In genomic region chrX:145501666-145502355, GRCm38 (mm10) we compare ENCODE assay signal across 22 mouse cellular contexts. TPM values are rescaled to one million over a fixed set of nuclear protein-coding genes. Genes with fewer than 3 reads are reported as not detected.
DNase-seq lines count a peak whose midpoint lies in the region; ATAC-seq lines count a peak whose summit lies in the region.
"Had no signal": no experiment of that assay in that cellular context is flagged by ENCODE, and none has a peak within 500 bp of the region (broad histone marks: within the 10 kb centered on the region; RNA-seq: fewer than 3 reads in every experiment).

No protein-coding gene starts in this region.

- 0 out of 2 replicates have a peak overlapping the region, but pooled peaks have one; percentile 1 for H3K4me2 ChIP-seq in hindbrain, embryonic 16.5 days (ENCODE audit: low read length)
- no peak overlapping the region for H3K4me2 ChIP-seq in hindbrain, embryonic 14.5 days (replicated peaks)
- H3K4me2 ChIP-seq in embryonic facial prominence, embryonic 12.5 days (replicated peaks), result peak overlapping the region; percentile 48
- H3K4me2 ChIP-seq in limb, embryonic 12.5 days, result peak overlapping the region; percentile 55
- H3K4me2 ChIP-seq: forebrain, embryonic 12.5 days; heart, embryonic 15.5 days; lung, embryonic 15.5 days had no signal

- H3K9ac ChIP-seq in hindbrain, embryonic 16.5 days (ENCODE audit: low read depth, low read length), result no peak overlapping the region
- H3K9ac ChIP-seq in hindbrain, embryonic 14.5 days, result no peak overlapping the region
- H3K9ac ChIP-seq in embryonic facial prominence, embryonic 12.5 days, result no peak overlapping the region
- no peak overlapping the region; the same call in 1 of the 2 replicates for H3K9ac ChIP-seq in limb, embryonic 12.5 days (replicated peaks)
- H3K9ac ChIP-seq: forebrain, embryonic 12.5 days; heart, embryonic 15.5 days; lung, embryonic 15.5 days had no signal

- no peak overlapping the region for H3K4me3 ChIP-seq in hindbrain, embryonic 16.5 days (ENCODE audit: low read length)
- no peak overlapping the region for H3K4me3 ChIP-seq in hindbrain, embryonic 14.5 days (replicated peaks; ENCODE audit: low read length)
- 0 out of 2 replicates have a peak overlapping the region, but pooled peaks have one; percentile 14 for H3K4me3 ChIP-seq in embryonic facial prominence, embryonic 12.5 days
- peak overlapping the region; percentile 59 for H3K4me3 ChIP-seq in limb, embryonic 12.5 days (replicated peaks)
- H3K4me3 ChIP-seq: forebrain, embryonic 12.5 days; heart, embryonic 15.5 days; layer of hippocampus, adult 2 months; lung, embryonic 15.5 days had no signal

- 46% methylated on average over 8 of the region's 8 CpGs for WGBS in hindbrain, embryonic 16.5 days
- 40% methylated on average over 8 of the region's 8 CpGs for WGBS in hindbrain, embryonic 14.5 days
- 43% methylated on average over 8 of the region's 8 CpGs for WGBS in embryonic facial prominence, embryonic 12.5 days
- whole genome bisulfite sequencing in limb, embryonic 12.5 days, result 38% methylated on average over 8 of the region's 8 CpGs

- no peak for DNase-seq in hindbrain, embryonic 14.5 days (ENCODE audit: low spot score)
- peak; percentile 14 for DNase-seq in kidney, postnatal 14 days
- no peak for DNase-seq in kidney, adult 18-20 months
- DNase-seq in embryo, embryonic 11 days, result no peak
- no peak for DNase-seq in layer of hippocampus, postnatal 14 days (ENCODE audit: low spot score in 2 of 2)
- DNase-seq: adrenal gland, postnatal 25 days; cerebellum, adult 11 months; cerebellum, postnatal 10 days; gastrocnemius, postnatal 14 days; heart, adult 18-20 months; heart, postnatal 4 days; lung, postnatal 4 days; retina, postnatal 1 day; right cerebral cortex, postnatal 4 days had no signal

- H3K36me3 ChIP-seq in hindbrain, embryonic 16.5 days (ENCODE audit: control insufficient read depth, insufficient read depth, low read length), result no peaks in the 10 kb centered on the region
- no peaks in the 10 kb centered on the region for H3K36me3 ChIP-seq in hindbrain, embryonic 14.5 days (replicated peaks; ENCODE audit: control insufficient read depth, insufficient read depth)
- H3K36me3 ChIP-seq in embryonic facial prominence, embryonic 12.5 days, result no peaks in the 10 kb centered on the region
- H3K36me3 ChIP-seq in limb, embryonic 12.5 days, result no peaks in the 10 kb centered on the region; the same call in 1 of the 2 replicates
- H3K36me3 ChIP-seq: forebrain, embryonic 12.5 days; heart, embryonic 15.5 days; lung, embryonic 15.5 days had no signal

- no peak overlapping the region for H3K27ac ChIP-seq in hindbrain, embryonic 16.5 days (ENCODE audit: low read depth, low read length)
- no peak overlapping the region for H3K27ac ChIP-seq in hindbrain, embryonic 14.5 days
- no peak overlapping the region for H3K27ac ChIP-seq in embryonic facial prominence, embryonic 12.5 days
- no peak overlapping the region for H3K27ac ChIP-seq in limb, embryonic 12.5 days
- H3K27ac ChIP-seq: forebrain, embryonic 12.5 days; heart, embryonic 15.5 days; layer of hippocampus, adult 2 months; lung, embryonic 15.5 days; stomach, postnatal 0 days had no signal

- H3K27me3 ChIP-seq in hindbrain, embryonic 16.5 days (replicated peaks; ENCODE audit: control insufficient read depth, insufficient read depth, low read length), result no peaks in the 10 kb centered on the region
- no peaks in the 10 kb centered on the region for H3K27me3 ChIP-seq in hindbrain, embryonic 14.5 days (ENCODE audit: control insufficient read depth, insufficient read depth, low read length)
- H3K27me3 ChIP-seq in embryonic facial prominence, embryonic 12.5 days, result no peaks in the 10 kb centered on the region
- peaks cover 8% of the 10 kb centered on the region for H3K27me3 ChIP-seq in limb, embryonic 12.5 days
- H3K27me3 ChIP-seq: forebrain, embryonic 12.5 days; heart, embryonic 15.5 days; lung, embryonic 15.5 days had no signal

- ATAC-seq in hindbrain, embryonic 16.5 days, result no peak
- no peak for ATAC-seq in hindbrain, embryonic 14.5 days (ENCODE audit: low FRiP score)
- ATAC-seq in embryonic facial prominence, embryonic 12.5 days (ENCODE audit: insufficient number of reproducible peaks, insufficient read depth, low FRiP score, low TSS enrichment), result no peak
- ATAC-seq in limb, embryonic 12.5 days (ENCODE audit: insufficient number of reproducible peaks, insufficient read depth, low FRiP score, low TSS enrichment, low read depth), result no peak

- no peaks in the 10 kb centered on the region for H3K4me1 ChIP-seq in hindbrain, embryonic 16.5 days (ENCODE audit: control insufficient read depth, insufficient read depth, low read depth, low read length)
- H3K4me1 ChIP-seq in hindbrain, embryonic 14.5 days (replicated peaks; ENCODE audit: control insufficient read depth, insufficient read depth, low read length), result peaks cover 9% of the 10 kb centered on the region
- peaks cover 14% of the 10 kb centered on the region; the same call in 1 of the 2 replicates for H3K4me1 ChIP-seq in embryonic facial prominence, embryonic 12.5 days
- H3K4me1 ChIP-seq in limb, embryonic 12.5 days (replicated peaks), result peaks cover 6% of the 10 kb centered on the region
- H3K4me1 ChIP-seq: heart, embryonic 15.5 days; lung, embryonic 15.5 days had no signal

- no peaks in the 10 kb centered on the region for H3K9me3 ChIP-seq in hindbrain, embryonic 16.5 days (ENCODE audit: control insufficient read depth, low read length)
- H3K9me3 ChIP-seq in hindbrain, embryonic 14.5 days (ENCODE audit: control insufficient read depth, low read length), result no peaks in the 10 kb centered on the region
- H3K9me3 ChIP-seq in embryonic facial prominence, embryonic 12.5 days, result no peaks in the 10 kb centered on the region
- H3K9me3 ChIP-seq in limb, embryonic 12.5 days, result no peaks in the 10 kb centered on the region
- H3K9me3 ChIP-seq: forebrain, embryonic 12.5 days; heart, embryonic 15.5 days; lung, embryonic 15.5 days had no signal

RNA-seq across cellular contexts. Expression of gene Amot, which starts 3.2 kb away (rescaled TPM):
- 10.9 and 11.5 TPM in 2 replicates for polyA plus RNA-seq in hindbrain, embryonic 16.5 days (2015; fragmentation: Nextera tagmentation; extraction: Ambion mirVana)
- polyA plus RNA-seq in hindbrain, embryonic 14.5 days (2014; fragmentation: Nextera tagmentation; extraction: Ambion mirVana), result 10.3 and 11.8 TPM in 2 replicates
- polyA plus RNA-seq in embryonic facial prominence, embryonic 12.5 days (2016; fragmentation: Nextera tagmentation; extraction: Ambion mirVana), result 59.2 and 67.9 TPM in 2 replicates
- polyA plus RNA-seq in limb, embryonic 12.5 days (2016; fragmentation: Nextera tagmentation; extraction: Ambion mirVana), result 79.7 and 80.8 TPM in 2 replicates
- 10 to 100 TPM; 30.9 to 32.4 TPM for total RNA-seq in layer of hippocampus, postnatal 14 days (2021)

Comparison
In these comparisons a context has a peak if more than half of its experiments do, and no peak if none do; other contexts are left out.
1. H3K4me3 ChIP-seq: peak in embryonic facial prominence, embryonic 12.5 days (single experiment) and limb, embryonic 12.5 days (single experiment); none in hindbrain, embryonic 16.5 days (single experiment) and hindbrain, embryonic 14.5 days (single experiment).